Mouse (Mus musculus): Measurements from ENCODE around the gene Coil. TPM values are rescaled to one million over a fixed set of nuclear protein-coding genes. Genes with fewer than 3 reads are reported as not detected.
A peak's percentile ranks its signal among the peaks of the same experiment; 100 is the strongest.

Gene Coil
- polyA plus RNA-seq, 1 experiment from 2014 or later, result 13.7 TPM

DNA sequence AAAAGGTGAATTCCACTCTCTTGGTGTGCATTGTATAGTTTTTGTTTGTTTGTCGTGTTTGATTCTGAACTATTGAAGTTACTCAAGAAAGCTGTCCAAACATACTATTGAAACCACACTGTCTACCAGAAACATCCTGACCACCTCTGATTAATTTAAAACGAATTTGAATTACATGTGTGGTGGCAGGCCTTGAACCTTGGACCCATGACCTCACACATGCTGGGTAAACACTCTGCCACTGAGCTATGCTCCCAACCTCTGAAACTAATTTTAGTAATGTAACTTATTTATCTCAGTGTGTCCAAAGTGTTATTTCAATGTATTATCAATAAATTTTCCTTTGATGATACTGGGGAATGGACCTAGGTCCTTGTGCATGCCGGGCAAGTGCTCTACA is 37.5 kb downstream of the Coil start:
- Histone ChIP-seq H3K9ac (ENCODE audit: low read length) (no peak overlapping the region), H3K4me3 (ENCODE audit: low read length) (no peak overlapping the region), H3K27ac (ENCODE audit: low read length) (no peak overlapping the region), H3K4me2 (ENCODE audit: low read depth, low read length) (no peak overlapping the region), H3K27me3 (ENCODE audit: control insufficient read depth, insufficient read depth, low read depth, low read length) (no peaks in the 10 kb centered on the region), H3K9me3 (ENCODE audit: control insufficient read depth, low read length) (no peaks in the 10 kb centered on the region), H3K4me1 (replicated peaks; ENCODE audit: control insufficient read depth, insufficient read depth, low read length) (peaks cover 12% of the 10 kb centered on the region), H3K36me3 (ENCODE audit: control insufficient read depth, insufficient read depth, low read length) (peaks cover 21% of the 10 kb centered on the region)
- 87% methylated on average over 3 of the region's 3 CpGs for WGBS
- no peak for ATAC-seq (ENCODE audit: low read depth)

DNA sequence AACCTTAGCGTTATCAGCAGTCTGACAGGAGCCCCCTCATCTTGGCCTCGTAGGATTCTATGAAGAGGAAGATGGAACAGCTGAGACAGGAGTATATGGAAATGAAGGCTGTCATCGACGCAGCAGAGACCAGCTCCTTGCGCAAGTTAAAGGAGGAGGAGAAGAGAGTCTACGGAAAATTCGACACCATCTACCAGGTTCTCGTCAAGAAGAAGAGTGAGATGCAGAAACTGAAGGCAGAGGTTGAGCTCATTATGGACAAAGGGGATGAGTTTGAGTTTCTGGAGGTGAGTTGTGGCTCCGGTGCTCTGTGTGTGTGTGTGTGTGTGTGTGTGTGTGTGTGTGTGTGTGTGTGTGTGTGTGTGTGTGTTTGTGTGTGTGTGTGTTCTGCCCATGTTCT is 39.0 kb downstream of the Coil start:
- peaks cover 28% of the 10 kb centered on the region for H3K36me3 ChIP-seq (ENCODE audit: control insufficient read depth, insufficient read depth, low read length)
- no peaks in the 10 kb centered on the region for H3K27me3 ChIP-seq (ENCODE audit: control insufficient read depth, insufficient read depth, low read depth, low read length)
- H3K4me1 ChIP-seq (replicated peaks; ENCODE audit: control insufficient read depth, insufficient read depth, low read length), result peaks cover under 1% of the 10 kb centered on the region
- H3K9me3 ChIP-seq (ENCODE audit: control insufficient read depth, low read length), result no peaks in the 10 kb centered on the region
- no peak overlapping the region for H3K9ac ChIP-seq (ENCODE audit: low read length)
- ATAC-seq (ENCODE audit: low read depth), result no peak
- H3K4me3 ChIP-seq (ENCODE audit: low read length), result no peak overlapping the region
- 79% methylated on average over 9 of the region's 9 CpGs for WGBS
- H3K4me2 ChIP-seq (ENCODE audit: low read depth, low read length), result no peak overlapping the region
- no peak overlapping the region for H3K27ac ChIP-seq (ENCODE audit: low read length)

DNA sequence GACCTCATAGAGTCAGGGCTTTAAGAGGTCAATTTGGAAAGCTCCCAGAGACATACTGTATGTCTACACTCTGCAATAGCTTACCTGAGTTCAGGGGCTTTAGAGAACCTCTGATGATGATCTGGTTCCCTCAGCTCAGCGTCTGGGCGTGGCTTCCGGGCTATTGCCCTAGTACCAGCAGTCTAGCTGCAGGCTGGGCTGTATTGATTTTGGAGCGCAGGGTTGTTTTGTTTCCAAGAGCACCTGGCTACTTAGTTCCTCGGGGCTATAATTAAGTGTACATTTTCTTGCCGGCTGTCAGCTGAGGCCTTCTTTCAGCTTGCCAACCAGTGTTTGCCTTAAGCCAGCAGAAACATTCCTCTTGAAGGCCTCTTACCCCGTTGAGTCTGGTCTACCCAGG is 39.4 kb downstream of the Coil start:
- H3K4me1 ChIP-seq (replicated peaks; ENCODE audit: control insufficient read depth, insufficient read depth, low read length), result no peaks in the 10 kb centered on the region
- no peak overlapping the region for H3K4me2 ChIP-seq (ENCODE audit: low read depth, low read length)
- no peak overlapping the region for H3K9ac ChIP-seq (ENCODE audit: low read length)
- peaks cover 28% of the 10 kb centered on the region for H3K36me3 ChIP-seq (ENCODE audit: control insufficient read depth, insufficient read depth, low read length)
- H3K9me3 ChIP-seq (ENCODE audit: control insufficient read depth, low read length), result no peaks in the 10 kb centered on the region
- H3K27ac ChIP-seq (ENCODE audit: low read length), result no peak overlapping the region
- ATAC-seq (ENCODE audit: low read depth), result peak; percentile 52; the same call in 1 of the 2 replicates
- no peak overlapping the region for H3K4me3 ChIP-seq (ENCODE audit: low read length)
- H3K27me3 ChIP-seq (ENCODE audit: control insufficient read depth, insufficient read depth, low read depth, low read length), result no peaks in the 10 kb centered on the region
- 68% methylated on average over 7 of the region's 7 CpGs for WGBS

DNA sequence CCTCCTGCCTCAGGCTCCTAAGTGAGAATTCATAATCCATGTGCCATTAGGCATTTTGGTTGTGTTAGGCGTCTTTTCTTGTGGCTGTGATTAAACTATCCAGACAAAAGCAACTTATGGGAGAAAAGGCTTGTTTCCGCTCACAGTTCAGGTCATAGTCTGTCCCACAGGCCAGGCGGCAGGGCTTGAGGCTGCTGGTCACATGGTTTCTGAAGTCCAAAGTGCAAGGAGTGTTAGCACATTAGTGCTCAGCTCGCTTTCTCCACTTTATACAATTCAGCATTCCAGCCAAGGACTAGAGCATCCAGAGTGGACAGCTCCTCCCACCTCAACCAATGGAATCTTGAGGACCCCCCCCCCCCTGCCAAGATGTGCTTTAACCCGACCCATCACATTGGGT is 42.2 kb downstream of the Coil start:
- H3K4me1 ChIP-seq (replicated peaks; ENCODE audit: control insufficient read depth, insufficient read depth, low read length), result no peaks in the 10 kb centered on the region
- no peak overlapping the region for H3K4me2 ChIP-seq (ENCODE audit: low read depth, low read length)
- H3K36me3 ChIP-seq (ENCODE audit: control insufficient read depth, insufficient read depth, low read length), result peaks cover 26% of the 10 kb centered on the region
- no peaks in the 10 kb centered on the region for H3K9me3 ChIP-seq (ENCODE audit: control insufficient read depth, low read length)
- H3K27me3 ChIP-seq (ENCODE audit: control insufficient read depth, insufficient read depth, low read depth, low read length), result no peaks in the 10 kb centered on the region
- H3K4me3 ChIP-seq (ENCODE audit: low read length), result no peak overlapping the region
- no peak for ATAC-seq (ENCODE audit: low read depth)
- 77% methylated on average over 5 of the region's 5 CpGs for WGBS
- no peak overlapping the region for H3K9ac ChIP-seq (ENCODE audit: low read length)
- H3K27ac ChIP-seq (ENCODE audit: low read length), result no peak overlapping the region

DNA sequence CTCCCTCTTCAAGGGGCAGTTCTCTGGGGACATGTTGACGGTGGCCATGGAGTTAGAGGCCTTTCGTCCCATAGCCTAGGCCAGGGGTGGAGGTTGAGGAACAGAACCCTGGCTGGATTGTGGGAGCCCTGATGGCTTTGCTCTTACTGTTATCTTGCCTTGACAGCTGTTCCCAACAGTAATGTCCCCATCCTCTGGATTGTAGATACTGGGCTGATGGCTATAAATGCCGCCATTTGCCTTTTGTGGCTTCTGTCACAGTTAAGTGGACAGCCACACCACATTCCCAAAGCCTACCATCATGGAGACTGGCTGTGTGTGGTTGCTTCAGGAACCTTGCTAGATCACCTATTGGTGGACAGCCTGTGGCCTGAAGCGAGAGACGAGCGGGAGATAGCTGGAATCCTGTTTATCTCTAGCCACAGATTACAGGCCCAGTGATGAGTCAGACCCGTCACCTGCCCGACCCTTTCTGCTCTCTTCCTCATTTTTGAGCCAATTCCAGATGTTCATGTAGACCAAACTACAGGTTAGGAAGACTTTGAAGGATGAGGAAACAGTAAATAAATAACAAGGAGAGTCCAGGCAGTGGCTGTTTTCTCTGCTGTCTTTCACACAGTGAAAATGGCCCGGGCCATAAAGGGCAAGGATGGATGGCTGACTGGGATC is 47.6 kb downstream of the Coil start:
- peaks cover 10% of the 10 kb centered on the region for H3K36me3 ChIP-seq (ENCODE audit: control insufficient read depth, insufficient read depth, low read length)

DNA sequence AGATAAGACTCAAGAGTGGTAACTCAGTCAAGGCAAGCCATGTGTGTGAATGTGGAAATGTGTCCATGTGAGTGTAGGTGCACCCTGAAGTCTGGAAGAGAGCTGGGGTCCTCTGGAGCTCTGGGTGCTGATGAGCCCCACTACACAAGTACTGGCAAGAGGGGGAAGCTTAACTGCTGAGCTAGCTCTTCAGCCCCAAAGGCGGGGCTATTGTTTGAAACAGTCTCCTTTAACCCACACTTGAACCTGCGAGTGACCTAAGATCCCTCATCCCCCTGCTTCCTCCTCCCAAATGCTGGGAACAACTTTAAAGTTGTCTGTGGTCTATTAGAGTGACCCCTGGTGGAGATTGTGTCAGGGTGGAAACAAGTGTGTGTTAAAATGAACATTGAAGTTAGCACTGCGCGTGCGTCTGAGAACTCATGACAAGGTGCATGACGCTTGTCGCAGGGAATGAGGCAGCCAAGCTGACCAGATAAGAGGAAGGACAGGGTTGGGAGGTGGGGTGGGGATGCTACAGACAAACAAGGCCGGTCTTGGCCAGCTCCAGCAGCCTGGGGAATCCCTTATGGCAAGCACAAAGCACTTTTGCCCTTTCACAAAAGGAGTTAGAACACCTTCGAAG is 50.7 kb downstream of the Coil start:
- H3K9me3 ChIP-seq (ENCODE audit: control insufficient read depth, low read length), result no peaks in the 10 kb centered on the region
- H3K36me3 ChIP-seq (ENCODE audit: control insufficient read depth, insufficient read depth, low read length), result peaks cover 3% of the 10 kb centered on the region; the same call in 1 of the 2 replicates
- H3K4me1 ChIP-seq (replicated peaks; ENCODE audit: control insufficient read depth, insufficient read depth, low read length), result peaks cover 7% of the 10 kb centered on the region; the same call in 1 of the 2 replicates
- 69% methylated on average over 9 of the region's 9 CpGs for WGBS
- no peak for ATAC-seq (ENCODE audit: low read depth)
- no peak overlapping the region for H3K4me2 ChIP-seq (ENCODE audit: low read depth, low read length)
- H3K9ac ChIP-seq (ENCODE audit: low read length), result no peak overlapping the region
- no peak overlapping the region for H3K4me3 ChIP-seq (ENCODE audit: low read length)
- no peaks in the 10 kb centered on the region for H3K27me3 ChIP-seq (ENCODE audit: control insufficient read depth, insufficient read depth, low read depth, low read length)
- H3K27ac ChIP-seq (ENCODE audit: low read length), result no peak overlapping the region

More for the DNA sequence above, 47.6 kb downstream of the Coil start:
- Histone ChIP-seq H3K9me3 (ENCODE audit: control insufficient read depth, low read length) (no peaks in the 10 kb centered on the region), H3K9ac (ENCODE audit: low read length) (no peak overlapping the region), H3K4me3 (ENCODE audit: low read length) (no peak overlapping the region), H3K27me3 (ENCODE audit: control insufficient read depth, insufficient read depth, low read depth, low read length) (no peaks in the 10 kb centered on the region), H3K27ac (ENCODE audit: low read length) (no peak overlapping the region), H3K4me2 (ENCODE audit: low read depth, low read length) (no peak overlapping the region), H3K4me1 (replicated peaks; ENCODE audit: control insufficient read depth, insufficient read depth, low read length) (no peaks in the 10 kb centered on the region)
- 75% methylated on average over 9 of the region's 9 CpGs for WGBS
- ATAC-seq (ENCODE audit: low read depth), result no peak

DNA sequence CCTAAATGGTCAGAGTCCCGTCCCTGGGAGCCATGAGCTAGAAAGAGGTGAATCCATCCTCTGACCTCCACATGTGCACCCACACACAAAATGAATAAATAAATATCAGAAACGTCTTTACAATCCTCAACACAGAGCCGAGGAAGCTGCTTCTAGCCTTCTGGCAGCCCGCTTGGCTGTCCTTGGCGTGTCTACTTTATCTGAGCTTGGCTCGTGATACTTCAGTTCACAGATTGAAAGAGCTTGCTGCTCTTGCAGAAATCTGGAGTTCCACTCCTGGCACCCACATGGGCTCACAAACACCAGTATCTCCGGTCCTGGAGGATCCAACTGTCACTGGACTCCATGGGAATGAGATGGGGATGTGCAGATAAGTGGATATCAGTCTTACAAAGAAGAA is 51.6 kb downstream of the Coil start:
- Histone ChIP-seq H3K27me3 (ENCODE audit: control insufficient read depth, insufficient read depth, low read depth, low read length) (no peaks in the 10 kb centered on the region), H3K36me3 (ENCODE audit: control insufficient read depth, insufficient read depth, low read length) (0 out of 2 replicates have a peak, but pooled peaks cover 2% of the 10 kb centered on the region), H3K9me3 (ENCODE audit: control insufficient read depth, low read length) (no peaks in the 10 kb centered on the region), H3K9ac (ENCODE audit: low read length) (no peak overlapping the region), H3K4me1 (replicated peaks; ENCODE audit: control insufficient read depth, insufficient read depth, low read length) (peaks cover 7% of the 10 kb centered on the region; the same call in 1 of the 2 replicates), H3K4me2 (ENCODE audit: low read depth, low read length) (no peak overlapping the region), H3K27ac (ENCODE audit: low read length) (no peak overlapping the region), H3K4me3 (ENCODE audit: low read length) (no peak overlapping the region)
- ATAC-seq (ENCODE audit: low read depth), result no peak
- 75% methylated on average over 7 of the region's 7 CpGs for WGBS

DNA sequence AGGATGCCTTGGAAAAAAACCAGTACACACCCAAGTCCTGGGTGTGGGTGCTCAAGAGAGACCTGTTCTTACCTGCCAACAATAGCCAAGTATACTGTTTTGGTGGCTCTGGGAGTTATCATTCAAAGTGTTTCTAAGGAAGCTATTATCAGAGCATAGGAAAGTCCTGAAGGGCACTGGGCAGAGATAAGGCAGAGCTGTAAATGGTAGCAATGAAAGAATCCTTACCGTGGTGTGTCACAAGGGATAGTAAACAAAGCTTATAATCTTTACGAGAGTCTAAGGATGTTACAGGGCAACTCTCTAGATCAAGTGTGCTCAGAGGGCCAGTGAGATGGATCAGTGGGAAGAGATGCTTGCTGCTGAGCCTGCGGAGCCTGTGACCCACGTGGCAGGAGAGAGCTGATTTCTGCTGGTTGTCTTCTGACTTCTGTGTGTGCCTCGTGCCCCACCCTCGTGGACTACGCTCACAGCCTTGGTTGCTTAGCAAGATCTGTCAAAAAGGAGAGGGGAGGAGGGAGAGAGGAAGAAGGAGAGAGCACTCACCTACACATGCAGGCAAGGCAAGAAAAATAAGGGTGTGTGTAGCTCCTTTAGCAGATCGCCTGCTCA is 52.2 kb downstream of the Coil start:
- no peak overlapping the region for H3K9ac ChIP-seq (ENCODE audit: low read length)
- no peaks in the 10 kb centered on the region for H3K27me3 ChIP-seq (ENCODE audit: control insufficient read depth, insufficient read depth, low read depth, low read length)
- H3K9me3 ChIP-seq (ENCODE audit: control insufficient read depth, low read length), result no peaks in the 10 kb centered on the region
- no peaks in the 10 kb centered on the region for H3K36me3 ChIP-seq (ENCODE audit: control insufficient read depth, insufficient read depth, low read length)
- peaks cover 7% of the 10 kb centered on the region; the same call in 1 of the 2 replicates for H3K4me1 ChIP-seq (replicated peaks; ENCODE audit: control insufficient read depth, insufficient read depth, low read length)
- no peak overlapping the region for H3K27ac ChIP-seq (ENCODE audit: low read length)
- no peak overlapping the region for H3K4me2 ChIP-seq (ENCODE audit: low read depth, low read length)
- 39% methylated on average over 8 of the region's 8 CpGs for WGBS
- no peak for ATAC-seq (ENCODE audit: low read depth)
- no peak overlapping the region for H3K4me3 ChIP-seq (ENCODE audit: low read length)

DNA sequence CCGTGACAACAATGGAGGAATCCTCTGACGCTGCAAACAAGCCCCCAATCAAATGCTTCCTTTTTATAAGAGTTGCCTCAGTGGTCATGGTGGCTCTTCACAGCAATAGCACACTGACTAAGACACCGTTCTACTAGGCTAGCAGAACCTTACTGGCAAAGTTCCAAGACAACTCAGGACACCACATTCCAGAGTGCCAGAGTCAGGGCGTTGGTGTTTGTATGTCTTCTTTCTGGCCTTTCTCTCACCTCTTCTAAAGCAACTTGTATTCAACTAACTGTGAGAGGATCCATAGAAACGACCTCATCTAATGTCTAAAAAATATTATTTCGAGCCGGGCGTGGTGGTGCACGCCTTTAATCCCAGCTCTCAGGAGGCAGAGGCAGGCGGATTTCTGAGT is 53.4 kb downstream of the Coil start:
- Histone ChIP-seq H3K4me2 (ENCODE audit: low read depth, low read length) (no peak overlapping the region), H3K4me1 (replicated peaks; ENCODE audit: control insufficient read depth, insufficient read depth, low read length) (peaks cover 11% of the 10 kb centered on the region), H3K9me3 (ENCODE audit: control insufficient read depth, low read length) (no peaks in the 10 kb centered on the region), H3K36me3 (ENCODE audit: control insufficient read depth, insufficient read depth, low read length) (no peaks in the 10 kb centered on the region), H3K9ac (ENCODE audit: low read length) (no peak overlapping the region), H3K27me3 (ENCODE audit: control insufficient read depth, insufficient read depth, low read depth, low read length) (no peaks in the 10 kb centered on the region), H3K27ac (ENCODE audit: low read length) (no peak overlapping the region), H3K4me3 (ENCODE audit: low read length) (no peak overlapping the region)
- ATAC-seq (ENCODE audit: low read depth), result no peak
- 55% methylated on average over 10 of the region's 10 CpGs for WGBS
